Mouse (Mus musculus) hindbrain, embryonic 14.5 days (tissue): ENCODE data around the gene Jdp2. TPM values are rescaled to one million over a fixed set of nuclear protein-coding genes. Genes with fewer than 3 reads are reported as not detected.
A peak's percentile ranks its signal among the peaks of the same experiment; 100 is the strongest.

Experiments
- ATAC-seq: fragments of 200-750 bp; cut with Nextera tagmentation; 2 replicates; pipeline ENCODE4 v1.8.0; 2017; ENCODE audit warnings: moderate number of reproducible peaks, mild to moderate bottlenecking, moderate TSS enrichment, moderate library complexity; ENCODE audit not compliant: low FRiP score
- DNase-seq: peaks from one replicate; pipeline ENCODE4 v3.0.0-alpha.2; 2015; ENCODE audit warnings: low spot score
- H3K27ac ChIP-seq: fragments of 300-500 bp; sonication (generic); 2 replicates; pipeline ENCODE4 v1.5.1; 2014; ENCODE audit warnings: mild to moderate bottlenecking, moderate library complexity
- H3K27me3 ChIP-seq: fragments of 300-500 bp; sonication (generic); 2 replicates; pipeline ENCODE4 v1.6.1; 2014; ENCODE audit warnings: mild to moderate bottlenecking, low read length, mixed read lengths; ENCODE audit not compliant: control insufficient read depth, insufficient read depth
- H3K36me3 ChIP-seq: fragments of 300-500 bp; sonication (generic); replicated peaks from 2 replicates; pipeline ENCODE4 v1.6.1; 2014; ENCODE audit not compliant: control insufficient read depth, insufficient read depth
- H3K4me1 ChIP-seq: fragments of 300-500 bp; sonication (generic); replicated peaks from 2 replicates; pipeline ENCODE4 v1.6.1; 2014; ENCODE audit warnings: antibody characterized with exemption, low read length, mixed read lengths; ENCODE audit not compliant: control insufficient read depth, insufficient read depth
- H3K4me2 ChIP-seq: fragments of 300-500 bp; sonication (generic); replicated peaks from 2 replicates; pipeline ENCODE4 v1.6.1; 2014; ENCODE audit warnings: mild to moderate bottlenecking, moderate library complexity
- H3K4me3 ChIP-seq: fragments of 300-500 bp; sonication (generic); replicated peaks from 2 replicates; pipeline ENCODE4 v1.5.1; 2014; ENCODE audit warnings: mild to moderate bottlenecking, low read length
- H3K9ac ChIP-seq: fragments of 300-500 bp; sonication (generic); 2 replicates; pipeline ENCODE4 v1.6.1; 2014
- H3K9me3 ChIP-seq: fragments of 300-500 bp; sonication (generic); 2 replicates; pipeline ENCODE4 v1.6.1; 2016; ENCODE audit warnings: low read length; ENCODE audit not compliant: control insufficient read depth
- WGBS: fragments of 180-500 bp; shearing (Covaris S2); extraction: QIAGEN DNeasy Blood & Tissue Kit; methylation state at CpG from one replicate; pipeline ENCODE4 v1.1.7; 2014; 5-methylcytosine and 5-hydroxymethylcytosine counted together
- polyA plus RNA-seq: library from polyadenylated mRNA; unstranded; fragments of >200 nt; fragmentation: Nextera tagmentation; extraction: Ambion mirVana; gene quantifications from 2 replicates; pipeline ENCODE4 v1.2.1, GENCODE M21; 2014

The Jdp2 gene
- polyA plus RNA-seq = 0.83 and 1.3 TPM in 2 replicates

DNA sequence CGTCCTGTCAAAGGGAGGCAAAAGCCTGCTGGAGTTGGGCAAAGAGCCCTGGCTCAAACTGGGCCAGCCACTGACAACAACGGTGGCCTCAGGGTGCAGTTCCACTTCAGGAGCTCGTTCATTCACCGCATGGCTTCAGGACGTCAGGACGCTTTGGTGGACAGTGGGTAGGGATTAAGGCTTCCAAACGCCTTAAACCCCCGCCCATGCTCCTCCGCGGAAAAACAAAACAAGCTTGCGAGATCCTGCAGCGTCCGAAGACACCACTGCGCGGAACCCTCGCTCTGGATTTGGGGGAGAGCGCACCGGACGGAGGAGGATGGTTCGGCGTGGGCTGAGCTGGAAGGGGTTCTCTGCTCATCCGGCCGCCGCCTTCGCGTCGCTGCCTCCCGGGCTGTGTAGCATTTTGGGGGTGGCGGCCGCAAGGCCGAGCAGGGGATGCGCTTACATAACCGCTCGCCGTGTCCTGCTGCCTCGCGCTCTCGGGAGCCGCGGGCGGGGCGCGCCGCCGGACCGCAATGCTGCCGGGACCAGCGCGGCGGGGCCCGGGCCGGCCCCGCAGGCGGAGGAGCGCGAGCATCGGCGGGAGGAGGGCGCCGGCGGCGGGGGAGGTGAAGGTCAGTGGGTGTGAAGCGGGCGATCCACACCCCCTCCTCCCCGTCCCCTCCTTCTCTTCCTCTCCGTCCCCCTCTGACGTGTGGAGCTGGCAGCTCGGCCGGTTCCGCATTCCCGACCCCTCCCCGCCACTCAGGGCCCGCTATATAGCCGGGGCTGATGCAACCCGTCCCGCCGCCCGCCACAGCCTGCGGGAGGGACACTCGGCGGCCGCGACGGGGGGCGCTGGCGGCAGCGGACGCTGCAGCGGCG, at the start of gene Jdp2:
TSS of gene Jdp2 (plus strand) at position 417 of the 867 bp plus-strand sequence.
- Histone ChIP-seq H3K4me3 (peak within 1 kb of the TSS; percentile 84), H3K9me3 (no peaks in the 10 kb centered on the region), H3K4me1 (peaks cover 35% of the 10 kb centered on the region), H3K27me3 (no peaks in the 10 kb centered on the region), H3K36me3 (no peaks in the 10 kb centered on the region), H3K9ac (peak within 1 kb of the TSS; percentile 95), H3K27ac (peak within 1 kb of the TSS; percentile 92), H3K4me2 (peak within 1 kb of the TSS; percentile 76)
- DNase-seq = peak; percentile 79
- WGBS = under 1% methylated on average over 79 of the region's 90 CpGs
- peak; percentile 87 for ATAC-seq

GRCm38 (mm10) chr12:85549661-85550060, 49.2 kb upstream of the Jdp2 start:
- H3K27me3 ChIP-seq = no peaks in the 10 kb centered on the region
- no peaks in the 10 kb centered on the region for H3K9me3 ChIP-seq
- H3K36me3 ChIP-seq = no peaks in the 10 kb centered on the region
- no peak overlapping the region for H3K4me2 ChIP-seq
- no peak overlapping the region for H3K4me3 ChIP-seq
- no peak for DNase-seq
- no peak overlapping the region for H3K27ac ChIP-seq
- no peak for ATAC-seq
- no peak overlapping the region for H3K9ac ChIP-seq
- WGBS = 62% methylated on average over 8 of the region's 8 CpGs
- no peaks in the 10 kb centered on the region for H3K4me1 ChIP-seq

DNA sequence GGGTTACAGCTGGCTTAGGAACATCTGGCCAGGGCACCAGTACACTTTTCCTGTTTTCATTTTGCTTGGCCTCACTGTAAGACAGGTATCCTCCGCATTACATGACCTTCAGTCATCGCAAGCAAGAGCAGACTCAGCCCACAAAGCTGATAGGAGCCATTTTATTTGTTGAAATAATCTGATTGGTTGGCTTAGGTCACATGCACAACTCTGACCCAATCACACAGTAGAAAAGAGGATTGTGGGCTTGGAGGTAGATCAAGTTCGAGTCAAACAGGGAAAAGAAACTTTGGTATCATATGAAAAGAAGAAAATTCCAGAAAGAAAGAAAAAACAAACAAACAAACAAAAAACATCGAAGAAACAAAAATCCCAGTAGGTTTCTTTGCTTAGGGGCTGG, 48.4 kb upstream of the Jdp2 start:
- H3K4me1 ChIP-seq = no peaks in the 10 kb centered on the region
- no peaks in the 10 kb centered on the region for H3K36me3 ChIP-seq
- no peak overlapping the region for H3K4me3 ChIP-seq
- H3K4me2 ChIP-seq = no peak overlapping the region
- ATAC-seq (no peak), DNase-seq (no peak)
- 94% methylated on average over 4 of the region's 4 CpGs for WGBS
- H3K27me3 ChIP-seq = no peaks in the 10 kb centered on the region
- H3K9me3 ChIP-seq = no peaks in the 10 kb centered on the region
- H3K27ac ChIP-seq = no peak overlapping the region
- H3K9ac ChIP-seq = no peak overlapping the region

GRCm38 (mm10) chr12:85559299-85559698, 39.5 kb upstream of the Jdp2 start:
- ATAC-seq (no peak), DNase-seq (no peak)
- 89% methylated on average over 10 of the region's 10 CpGs for WGBS
- Histone ChIP-seq H3K36me3 (no peaks in the 10 kb centered on the region), H3K9me3 (no peaks in the 10 kb centered on the region), H3K4me2 (no peak overlapping the region), H3K4me1 (no peaks in the 10 kb centered on the region), H3K27me3 (no peaks in the 10 kb centered on the region), H3K4me3 (no peak overlapping the region), H3K27ac (no peak overlapping the region), H3K9ac (no peak overlapping the region)

GRCm38 (mm10) chr12:85565441-85565840, 33.4 kb upstream of the Jdp2 start:
- Histone ChIP-seq H3K4me1 (0 out of 2 replicates have a peak, but pooled peaks cover 3% of the 10 kb centered on the region), H3K27ac (no peak overlapping the region), H3K27me3 (no peaks in the 10 kb centered on the region), H3K36me3 (no peaks in the 10 kb centered on the region), H3K4me2 (no peak overlapping the region), H3K4me3 (no peak overlapping the region), H3K9me3 (no peaks in the 10 kb centered on the region), H3K9ac (no peak overlapping the region)
- no peak for ATAC-seq
- 92% methylated on average over 2 of the region's 2 CpGs for WGBS
- no peak for DNase-seq

GRCm38 (mm10) chr12:85568298-85568697, 30.5 kb upstream of the Jdp2 start:
- no peaks in the 10 kb centered on the region for H3K9me3 ChIP-seq
- DNase-seq (no peak), ATAC-seq (no peak)
- no peak overlapping the region for H3K27ac ChIP-seq
- H3K4me1 ChIP-seq = 0 out of 2 replicates have a peak, but pooled peaks cover 3% of the 10 kb centered on the region
- no peak overlapping the region for H3K4me2 ChIP-seq
- H3K9ac ChIP-seq = no peak overlapping the region
- 90% methylated on average over 3 of the region's 3 CpGs for WGBS
- no peaks in the 10 kb centered on the region for H3K36me3 ChIP-seq
- no peaks in the 10 kb centered on the region for H3K27me3 ChIP-seq
- no peak overlapping the region for H3K4me3 ChIP-seq

DNA sequence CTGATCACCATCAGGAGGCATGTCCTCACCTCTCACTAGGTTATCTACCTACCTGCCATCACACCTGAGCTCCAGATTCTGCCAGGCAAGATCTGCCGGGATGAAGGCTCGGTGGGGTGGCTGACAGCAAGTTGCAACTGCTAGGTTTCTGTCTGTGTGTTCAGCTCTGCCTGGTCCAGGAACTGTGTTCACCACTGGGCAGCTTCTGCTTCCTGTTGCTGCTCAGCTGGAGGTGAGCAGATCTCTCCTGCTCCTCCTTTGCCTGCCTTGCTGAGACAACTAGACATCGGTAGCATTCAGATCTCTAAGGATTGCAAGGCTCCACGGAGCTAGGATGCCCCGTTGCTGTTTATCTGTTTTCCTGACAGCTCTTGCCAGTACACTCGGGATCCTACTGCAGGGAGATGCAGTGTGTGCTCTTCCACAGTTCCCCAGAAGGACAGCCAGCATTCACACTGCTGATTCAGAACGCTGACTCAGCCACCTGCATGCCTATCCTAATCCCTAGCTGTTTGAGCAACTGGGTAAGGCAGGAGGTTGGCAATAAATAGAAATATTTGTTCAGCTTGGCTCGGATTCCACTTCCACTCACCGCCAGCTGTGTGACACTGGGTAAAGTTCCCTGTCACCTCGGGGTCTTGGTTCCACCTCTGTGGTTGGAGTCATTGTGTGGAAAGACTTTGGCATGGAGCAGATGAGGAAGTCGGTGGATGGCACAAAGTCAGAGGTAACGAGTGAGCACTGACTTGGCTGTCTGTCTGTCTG, 29.3 kb upstream of the Jdp2 start:
- Histone ChIP-seq H3K9me3 (no peaks in the 10 kb centered on the region), H3K27ac (no peak overlapping the region), H3K27me3 (no peaks in the 10 kb centered on the region), H3K4me3 (no peak overlapping the region), H3K4me1 (0 out of 2 replicates have a peak, but pooled peaks cover 3% of the 10 kb centered on the region), H3K9ac (no peak overlapping the region), H3K4me2 (no peak overlapping the region), H3K36me3 (no peaks in the 10 kb centered on the region)
- WGBS = 72% methylated on average over 12 of the region's 12 CpGs
- DNase-seq = no peak
- no peak for ATAC-seq

DNA sequence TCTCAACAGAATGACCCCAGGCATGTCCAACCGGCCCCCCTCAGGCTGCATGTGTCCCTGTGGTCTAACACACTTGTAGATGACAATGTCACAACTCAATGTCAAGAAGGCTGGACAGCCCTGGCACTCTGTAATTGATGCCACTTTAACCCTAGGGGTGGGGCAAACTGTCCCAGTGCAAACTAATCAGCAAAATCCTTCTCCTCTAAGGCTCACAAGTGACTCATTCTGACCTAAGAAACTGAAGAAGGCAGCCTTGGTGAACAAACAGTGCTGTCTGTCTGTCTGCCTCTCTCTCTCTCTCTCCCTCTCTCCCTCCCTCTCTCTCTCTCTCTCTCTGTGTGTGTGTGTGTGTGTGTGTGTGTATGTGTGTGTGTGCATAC, 28.7 kb upstream of the Jdp2 start:
- H3K4me2 ChIP-seq = no peak overlapping the region
- ATAC-seq = no peak
- H3K27ac ChIP-seq = no peak overlapping the region
- no peaks in the 10 kb centered on the region for H3K27me3 ChIP-seq
- DNase-seq = no peak
- H3K4me3 ChIP-seq = no peak overlapping the region
- no peaks in the 10 kb centered on the region for H3K9me3 ChIP-seq
- WGBS = 93% methylated on average over 1 of the region's 1 CpGs
- 0 out of 2 replicates have a peak, but pooled peaks cover 1% of the 10 kb centered on the region for H3K4me1 ChIP-seq
- H3K36me3 ChIP-seq = no peaks in the 10 kb centered on the region
- no peak overlapping the region for H3K9ac ChIP-seq

DNA sequence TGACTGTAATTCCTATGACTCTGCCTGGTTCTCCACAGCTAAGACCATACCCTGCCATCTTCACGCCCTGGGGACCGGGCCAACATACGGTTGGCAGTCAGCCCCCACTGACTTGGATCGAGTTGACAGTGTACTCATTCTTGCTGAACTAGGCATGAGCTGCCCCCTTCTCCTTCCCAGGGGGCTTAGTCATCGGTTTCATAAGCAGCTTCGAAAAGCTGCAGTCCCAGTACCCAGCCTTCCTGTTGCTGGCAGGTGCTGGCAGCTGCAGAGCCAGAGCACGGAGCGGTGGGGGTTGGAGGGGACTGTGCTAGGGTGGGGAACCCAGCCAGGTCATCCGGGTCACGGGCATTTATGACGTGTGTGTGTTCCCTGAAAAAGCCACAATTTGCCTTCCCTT, 27.5 kb upstream of the Jdp2 start:
- Histone ChIP-seq H3K36me3 (no peaks in the 10 kb centered on the region), H3K27ac (no peak overlapping the region), H3K27me3 (no peaks in the 10 kb centered on the region), H3K4me3 (no peak overlapping the region), H3K9me3 (no peaks in the 10 kb centered on the region), H3K9ac (no peak overlapping the region), H3K4me1 (no peaks in the 10 kb centered on the region), H3K4me2 (no peak overlapping the region)
- DNase-seq (no peak), ATAC-seq (peak; percentile 49; the same call in 1 of the 2 replicates)
- WGBS = 72% methylated on average over 11 of the region's 11 CpGs
